Mouse (Mus musculus): ENCODE data around the gene Nln. TPM values are rescaled to one million over a fixed set of nuclear protein-coding genes. Genes with fewer than 3 reads are reported as not detected.

Nln gene
- total and polyA plus RNA-seq, 3 experiments, result 15.4 to 229 (median 16.1) TPM

DNA sequence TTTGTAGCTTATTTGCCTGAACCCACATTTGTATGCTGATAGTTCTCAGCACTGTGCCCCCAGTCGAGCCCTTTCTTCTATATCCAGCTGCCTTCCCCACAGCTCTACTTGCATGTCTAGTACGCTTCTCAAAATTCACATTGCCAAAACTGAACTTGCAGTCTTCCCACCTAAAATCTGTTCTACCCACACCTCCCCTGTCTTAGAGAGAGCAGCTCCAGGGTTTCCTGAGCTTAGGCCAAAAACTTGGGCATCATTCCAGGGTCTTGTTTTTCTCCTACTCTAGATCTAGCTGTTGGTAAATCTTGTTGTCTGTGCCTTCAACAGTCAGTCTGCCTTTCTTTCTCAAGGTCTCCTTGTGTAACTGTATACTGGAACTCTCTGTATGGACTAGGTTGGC, 5.4 kb upstream of the Nln start:
- no peak overlapping the region for H3K27ac ChIP-seq (ENCODE audit: control insufficient read depth, low read depth, low read length)
- H3K27me3 ChIP-seq (ENCODE audit: control insufficient read depth in 1 of 2, insufficient read depth in 2 of 2, low read length in 2 of 2), result peaks cover 5% of the 10 kb centered on the region in 2 experiments; a peak in 3 of 4 replicates
- TF ChIP-seq MYC (IDR thresholded peaks at IDR 0.05; ENCODE audit: low read depth, low read length) (no peak), MEF2A (IDR thresholded peaks at IDR 0.05; ENCODE audit: extremely low read depth, insufficient replicate concordance, low read depth, low read length, poor library complexity, severe bottlenecking) (no peak)

DNA sequence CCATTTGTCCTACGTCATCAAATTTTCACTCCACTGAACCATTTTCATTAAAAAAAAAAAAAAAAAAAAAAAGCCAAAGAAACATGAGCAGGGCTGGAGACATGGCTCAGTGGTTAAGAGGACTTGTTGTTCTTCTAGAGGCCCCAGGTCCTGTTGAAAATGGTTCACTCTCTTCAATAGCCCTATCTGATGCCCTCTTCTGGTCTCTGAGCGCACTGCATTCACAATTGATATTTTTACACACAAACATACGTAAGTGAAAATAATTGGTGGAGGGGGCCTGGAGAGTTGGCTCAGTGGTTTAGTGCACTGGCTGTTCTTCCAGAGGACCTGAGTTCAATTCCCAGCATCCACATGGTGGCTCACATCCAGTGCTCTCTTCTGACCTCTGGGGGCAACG, 4.4 kb upstream of the Nln start:
- Histone ChIP-seq H3K9ac (ENCODE audit: control insufficient read depth, low read depth, low read length, poor library complexity, severe bottlenecking) (no peak overlapping the region), H3K27me3 (ENCODE audit: control insufficient read depth in 1 of 2, insufficient read depth in 2 of 2, low read length in 2 of 2) (peaks cover 5% of the 10 kb centered on the region in 2 experiments; a peak in 3 of 4 replicates), H3K4me1 (ENCODE audit: control insufficient read depth in 1 of 2, insufficient read depth in 2 of 2, low read length in 2 of 2) (peaks cover 0 to 6% of the 10 kb centered on the region in 2 experiments; a peak in 1 of 4 replicates), H3K36me3 (ENCODE audit: control insufficient read depth in 1 of 2, insufficient read depth in 2 of 2, low read length in 2 of 2) (no peaks in the 10 kb centered on the region), H3K9me3 (replicated peaks; ENCODE audit: insufficient read depth, low read length) (no peaks in the 10 kb centered on the region), H3K4me3 (ENCODE audit: control insufficient read depth in 1 of 2, insufficient read depth in 1 of 2, low read depth in 2 of 2, low read length in 2 of 2) (no peak overlapping the region), H3K79me2 (ENCODE audit: control insufficient read depth, insufficient read depth, low read length, poor library complexity) (peaks cover 5% of the 10 kb centered on the region; the same call in 1 of the 2 replicates), H3K27ac (ENCODE audit: control insufficient read depth, low read depth, low read length) (no peak overlapping the region)
- peak; percentile 80 for DNase-seq (ENCODE audit: low read depth, low spot score)
- no peak for TF ChIP-seq ZNF384 (IDR thresholded peaks at IDR 0.05; ENCODE audit: low read depth, low read length)
- no peak for TF ChIP-seq CHD2 (IDR thresholded peaks at IDR 0.05; ENCODE audit: low read length)
- TF ChIP-seq BHLHE40 (IDR thresholded peaks at IDR 0.05; ENCODE audit: borderline replicate concordance, low read depth, low read length), result no peak
- no peak for TF ChIP-seq TAL1 (IDR thresholded peaks at IDR 0.05; ENCODE audit: low read length)
- no peak for TF ChIP-seq CHD1 (IDR thresholded peaks at IDR 0.05; ENCODE audit: low read depth, low read length)
- TF ChIP-seq ZMIZ1 (IDR thresholded peaks at IDR 0.05; ENCODE audit: low read depth, low read length), result no peak
- peak; percentile 98 for TF ChIP-seq TBP (IDR thresholded peaks at IDR 0.05; ENCODE audit: low read depth, low read length)
- no peak for TF ChIP-seq MAX (IDR thresholded peaks at IDR 0.05; ENCODE audit: low read length)
- TF ChIP-seq ELF1 (IDR thresholded peaks at IDR 0.05; ENCODE audit: low read depth, low read length), result no peak
- TF ChIP-seq ZC3H11A (IDR thresholded peaks at IDR 0.05; ENCODE audit: low read depth, low read length), result peak; percentile 47
- no peak for TF ChIP-seq USF2 (IDR thresholded peaks at IDR 0.05; ENCODE audit: borderline replicate concordance in 1 of 2, insufficient read depth in 1 of 2, low read depth in 1 of 2, low read length in 2 of 2)
- TF ChIP-seq SMC3 (IDR thresholded peaks at IDR 0.05; ENCODE audit: low read depth, low read length), result peak; percentile 66
- TF ChIP-seq E2F4 (IDR thresholded peaks at IDR 0.05; ENCODE audit: borderline replicate concordance, low read depth, low read length), result no peak
- TF ChIP-seq MAFK (IDR thresholded peaks at IDR 0.05; ENCODE audit: borderline replicate concordance, low read depth, low read length), result peak; percentile 43; the same call in 1 of the 2 replicates
- no peak for TF ChIP-seq MYB (IDR thresholded peaks at IDR 0.05; ENCODE audit: low read depth, low read length)
- TF ChIP-seq RAD21 (IDR thresholded peaks at IDR 0.05; ENCODE audit: low read depth, low read length), result peak; percentile 42
- TF ChIP-seq NRF1 (IDR thresholded peaks at IDR 0.05; ENCODE audit: insufficient read depth, low read depth, low read length, poor library complexity, severe bottlenecking), result no peak
- no peak for TF ChIP-seq SIN3A (IDR thresholded peaks at IDR 0.05; ENCODE audit: low read length)
- no peak for TF ChIP-seq MAZ (IDR thresholded peaks at IDR 0.05; ENCODE audit: low read depth, low read length)
- TF ChIP-seq CTCF (IDR thresholded peaks at IDR 0.05 in 2 of 3, conservative IDR thresholded peaks at IDR 0.05 in 1 of 3; ENCODE audit: control insufficient read depth in 1 of 3, insufficient read depth in 1 of 3, low read depth in 2 of 3, low read length in 3 of 3, poor library complexity in 1 of 3, severe bottlenecking in 1 of 3), result peak; percentile 27 to 67 (median 56)
- no peak for TF ChIP-seq UBTF (IDR thresholded peaks at IDR 0.05; ENCODE audit: borderline replicate concordance, insufficient read depth, low read depth, low read length)
- TF ChIP-seq POLR2AphosphoS5 (IDR thresholded peaks at IDR 0.05; ENCODE audit: borderline replicate concordance, low read depth, low read length), result no peak
- no peak for TF ChIP-seq KAT2A (conservative IDR thresholded peaks at IDR 0.05; ENCODE audit: low read depth, low read length)
- TF ChIP-seq MXI1 (IDR thresholded peaks at IDR 0.05; ENCODE audit: low read depth, low read length), result no peak
- no peak for TF ChIP-seq ETS1 (IDR thresholded peaks at IDR 0.05; ENCODE audit: low read depth, low read length)
- TF ChIP-seq JUND (IDR thresholded peaks at IDR 0.05; ENCODE audit: low read depth, low read length), result no peak
- TF ChIP-seq RCOR1 (IDR thresholded peaks at IDR 0.05; ENCODE audit: low read depth, low read length), result no peak
- TF ChIP-seq USF1 (IDR thresholded peaks at IDR 0.05; ENCODE audit: low read depth, low read length), result no peak
- no peak for TF ChIP-seq HCFC1 (IDR thresholded peaks at IDR 0.05; ENCODE audit: low read depth, low read length)
- TF ChIP-seq EP300 (IDR thresholded peaks at IDR 0.05; ENCODE audit: low read depth in 1 of 2, low read length in 2 of 2), result no peak

More for the DNA sequence above, 5.4 kb upstream of the Nln start:
- Histone ChIP-seq H3K4me1 (ENCODE audit: control insufficient read depth in 1 of 2, insufficient read depth in 2 of 2, low read length in 2 of 2) (peaks cover 0 to 5% of the 10 kb centered on the region in 2 experiments; a peak in 1 of 4 replicates), H3K4me3 (ENCODE audit: control insufficient read depth in 1 of 2, insufficient read depth in 1 of 2, low read depth in 2 of 2, low read length in 2 of 2) (no peak overlapping the region), H3K9ac (ENCODE audit: control insufficient read depth, low read depth, low read length, poor library complexity, severe bottlenecking) (no peak overlapping the region), H3K9me3 (replicated peaks; ENCODE audit: insufficient read depth, low read length) (no peaks in the 10 kb centered on the region), H3K36me3 (ENCODE audit: control insufficient read depth in 1 of 2, insufficient read depth in 2 of 2, low read length in 2 of 2) (no peaks in the 10 kb centered on the region), H3K79me2 (ENCODE audit: control insufficient read depth, insufficient read depth, low read length, poor library complexity) (no peaks in the 10 kb centered on the region)
- DNase-seq (ENCODE audit: low read depth, low spot score), result no peak

All from MEL (cell line).